Mouse (Mus musculus) left cerebral cortex, adult 8-10 months (tissue): ENCODE measurements around the gene Srp72. TPM values are rescaled to one million over a fixed set of nuclear protein-coding genes. Genes with fewer than 3 reads are reported as not detected.

Source experiments
- DNase-seq, 2 experiments: peaks; one replicate each; pipeline ENCODE4 v3.0.0; 2022; ENCODE audit warnings: low spot score in 2 of 2
- total RNA-seq, 4 experiments: library from RNA; stranded (reverse); gene quantifications; 2 replicates each; pipeline ENCODE4 v1.2.4; 2022

Gene Srp72
- total RNA-seq, 4 experiments from 2014 or later, result 91.9 to 105 (median 103) TPM

DNA sequence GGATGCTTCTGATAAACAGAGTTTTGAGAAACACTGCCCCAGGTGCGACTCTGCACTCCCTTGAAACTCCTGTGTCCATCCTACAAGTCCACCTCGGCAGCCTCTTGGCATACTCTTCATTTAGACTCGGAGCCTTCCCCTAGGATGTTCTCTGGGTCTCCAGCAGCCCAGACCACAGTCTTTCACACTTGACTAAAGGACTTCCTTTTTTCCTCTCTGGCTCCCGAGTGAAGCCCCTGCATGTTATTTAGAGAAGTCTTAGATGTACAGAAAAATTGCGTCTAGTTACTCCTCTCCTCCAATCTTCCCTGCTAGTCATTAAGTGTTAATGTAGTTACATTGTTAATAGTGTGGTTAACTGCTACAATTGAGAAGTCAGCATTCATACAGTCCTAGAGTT, 69.9 kb downstream of the Srp72 start:
- DNase-seq, result no peak

Other genes with a start within 250 kb of the Srp72 start
- 10 to 100 TPM; 19.4 to 25.6 (median 21.0) TPM for gene Aasdh, start 69.2 kb upstream of the Srp72 start, total RNA-seq
- gene Paics, start 23.4 kb upstream of the Srp72 start, total RNA-seq, result 100 to 1,000 TPM; 101 to 109 (median 107) TPM
- gene Ppat, start 23.1 kb upstream of the Srp72 start, total RNA-seq, result 10 to 100 TPM; 16.2 to 20.3 (median 17.9) TPM
- gene Arl9, start 29.4 kb downstream of the Srp72 start, total RNA-seq, result not detected
- under 1 TPM in 3 of 4 experiments, not detected in 1; 0.21 to 0.91 (median 0.68) TPM for gene Thegl, start 41.3 kb downstream of the Srp72 start, total RNA-seq
- 10 to 100 TPM; 25.4 to 28.4 (median 26.1) TPM for gene Hopx, start 140.4 kb downstream of the Srp72 start, total RNA-seq
- gene Spink2, start 236.8 kb downstream of the Srp72 start, total RNA-seq, result not detected